10 mouse cellular contexts compared by ENCODE assay signal in the genomic region with DNA sequence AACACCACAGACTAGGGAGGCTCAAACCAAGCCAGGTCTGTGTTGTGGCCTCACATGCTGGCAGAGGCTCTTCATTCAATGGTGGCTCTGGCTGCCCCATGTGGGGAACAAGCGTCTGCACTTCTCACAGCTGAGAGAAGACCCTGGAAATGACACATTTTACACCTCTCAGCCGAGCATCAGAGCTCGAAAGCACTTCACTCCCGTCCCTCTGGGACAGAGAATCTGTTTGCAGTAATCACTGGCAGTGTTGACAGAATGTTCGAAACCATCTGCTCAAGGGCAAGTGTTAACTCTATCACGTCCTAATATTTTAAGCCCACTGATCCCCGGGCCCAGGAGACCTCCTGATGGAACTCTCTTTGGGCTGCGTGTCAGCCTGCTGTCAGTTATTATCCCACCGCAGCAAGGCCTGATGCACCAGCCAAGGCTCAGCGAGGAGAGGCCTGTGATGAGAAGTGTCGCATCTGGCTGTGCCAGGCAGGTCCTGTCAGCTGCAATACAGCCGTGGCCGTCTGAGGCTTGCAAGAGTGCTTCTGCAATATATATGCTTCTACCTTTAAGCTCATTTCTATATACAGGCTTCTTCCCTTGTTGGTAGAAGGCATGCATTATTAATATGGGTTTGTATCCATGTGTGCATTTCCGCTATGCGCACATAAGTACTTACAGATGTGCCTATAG.
DNase-seq lines count a peak whose midpoint lies in the region; ATAC-seq and TF ChIP-seq lines count a peak whose summit lies in the region.
"Had no signal": no experiment of that assay in that cellular context is flagged by ENCODE, and none has a peak within 500 bp of the region (broad histone marks: within the 10 kb centered on the region; RNA-seq: fewer than 3 reads in every experiment).

No protein-coding gene starts in this region.

- no peaks in the 10 kb centered on the region for H3K9me3 ChIP-seq in embryonic facial prominence, embryonic 11.5 days (replicated peaks; ENCODE audit: control insufficient read depth, low read length)
- no peaks in the 10 kb centered on the region for H3K9me3 ChIP-seq in forebrain, embryonic 14.5 days (replicated peaks; ENCODE audit: control insufficient read depth, low read length)
- H3K9me3 ChIP-seq in limb, embryonic 10.5 days (replicated peaks), result no peaks in the 10 kb centered on the region
- H3K9me3 ChIP-seq in midbrain, postnatal 0 days (ENCODE audit: low read length), result no peaks in the 10 kb centered on the region

- peak; percentile 3; the same call in 1 of the 2 replicates for TF ChIP-seq CTCF in midbrain, postnatal 0 days (IDR thresholded peaks at IDR 0.05)

- no peaks in the 10 kb centered on the region for H3K36me3 ChIP-seq in embryonic facial prominence, embryonic 11.5 days (replicated peaks; ENCODE audit: control insufficient read depth, insufficient read depth, low read depth, low read length)
- H3K36me3 ChIP-seq in forebrain, embryonic 14.5 days (ENCODE audit: control insufficient read depth, insufficient read depth, low read length), result no peaks in the 10 kb centered on the region
- H3K36me3 ChIP-seq in limb, embryonic 10.5 days, result no peaks in the 10 kb centered on the region
- H3K36me3 ChIP-seq in midbrain, postnatal 0 days (ENCODE audit: insufficient read depth, low read length), result no peaks in the 10 kb centered on the region

- peak; percentile 66 for ATAC-seq in embryonic facial prominence, embryonic 11.5 days (replicated peaks; ENCODE audit: insufficient number of reproducible peaks, low FRiP score, low TSS enrichment, low read depth)
- peak; percentile 75 for ATAC-seq in forebrain, embryonic 14.5 days
- ATAC-seq in midbrain, postnatal 0 days (ENCODE audit: low FRiP score), result peak; percentile 48; the same call in 1 of the 2 replicates

- DNase-seq in embryonic facial prominence, embryonic 11.5 days (ENCODE audit: low spot score), result peak; percentile 49
- DNase-seq in forebrain, embryonic 14.5 days (ENCODE audit: low spot score), result peak; percentile 78
- DNase-seq in limb, embryonic 10.5 days (ENCODE audit: low spot score), result peak; percentile 41
- peak; percentile 82 for DNase-seq in midbrain, postnatal 0 days (ENCODE audit: low spot score)
- no peak for DNase-seq in right cerebral cortex, postnatal 36 days (ENCODE audit: low spot score in 2 of 2)
- DNase-seq in right cerebral cortex, adult 2 months (ENCODE audit: low spot score in 2 of 2), result no peak
- DNase-seq in frontal cortex, postnatal 14 days (ENCODE audit: low spot score in 2 of 2), result no peak
- DNase-seq: adrenal gland, postnatal 14 days; cerebellum, adult 11-12 months; kidney, postnatal 25 days had no signal

- no peak overlapping the region; the same call in 1 of the 2 replicates for H3K4me2 ChIP-seq in embryonic facial prominence, embryonic 11.5 days (ENCODE audit: low read depth, low read length)
- H3K4me2 ChIP-seq in forebrain, embryonic 14.5 days (ENCODE audit: low read length), result no peak overlapping the region
- H3K4me2 ChIP-seq in midbrain, postnatal 0 days (ENCODE audit: low read depth, low read length, poor library complexity, severe bottlenecking), result no peak overlapping the region

- H3K27me3 ChIP-seq in embryonic facial prominence, embryonic 11.5 days (ENCODE audit: control insufficient read depth, insufficient read depth, low read length), result no peaks in the 10 kb centered on the region
- H3K27me3 ChIP-seq in forebrain, embryonic 14.5 days (replicated peaks; ENCODE audit: control insufficient read depth, insufficient read depth, low read length), result no peaks in the 10 kb centered on the region
- H3K27me3 ChIP-seq in limb, embryonic 10.5 days (ENCODE audit: low read depth, poor library complexity, severe bottlenecking), result peaks cover 95% of the 10 kb centered on the region
- no peaks in the 10 kb centered on the region for H3K27me3 ChIP-seq in midbrain, postnatal 0 days (ENCODE audit: insufficient read depth, low read length)

- no peak overlapping the region for H3K4me3 ChIP-seq in embryonic facial prominence, embryonic 11.5 days (ENCODE audit: low read depth, low read length)
- no peak overlapping the region for H3K4me3 ChIP-seq in forebrain, embryonic 14.5 days (ENCODE audit: low read depth, low read length)
- H3K4me3 ChIP-seq in limb, embryonic 10.5 days, result no peak overlapping the region
- no peak overlapping the region for H3K4me3 ChIP-seq in midbrain, postnatal 0 days (ENCODE audit: low read depth, low read length)

- 33% methylated on average over 15 of the region's 15 CpGs for WGBS in embryonic facial prominence, embryonic 11.5 days
- WGBS in forebrain, embryonic 14.5 days, result 45% methylated on average over 15 of the region's 15 CpGs
- WGBS in limb, embryonic 10.5 days, result 27% methylated on average over 15 of the region's 15 CpGs
- WGBS in midbrain, postnatal 0 days, result 22% methylated on average over 15 of the region's 15 CpGs

- peaks cover 3% of the 10 kb centered on the region for H3K4me1 ChIP-seq in embryonic facial prominence, embryonic 11.5 days (ENCODE audit: control insufficient read depth, insufficient read depth, low read length)
- peaks cover 24% of the 10 kb centered on the region for H3K4me1 ChIP-seq in forebrain, embryonic 14.5 days (ENCODE audit: control insufficient read depth, insufficient read depth, low read length)
- peaks cover 32% of the 10 kb centered on the region for H3K4me1 ChIP-seq in limb, embryonic 10.5 days
- H3K4me1 ChIP-seq in midbrain, postnatal 0 days (ENCODE audit: insufficient read depth, low read length), result peaks cover 4% of the 10 kb centered on the region; the same call in 1 of the 2 replicates

- H3K27ac ChIP-seq in embryonic facial prominence, embryonic 11.5 days (replicated peaks; ENCODE audit: low read depth, low read length), result no peak overlapping the region
- no peak overlapping the region for H3K27ac ChIP-seq in forebrain, embryonic 14.5 days (ENCODE audit: low read depth, low read length)
- H3K27ac ChIP-seq in limb, embryonic 10.5 days, result no peak overlapping the region
- no peak overlapping the region for H3K27ac ChIP-seq in midbrain, postnatal 0 days (ENCODE audit: low read depth, low read length)

- no peak overlapping the region for H3K9ac ChIP-seq in embryonic facial prominence, embryonic 11.5 days (replicated peaks; ENCODE audit: low read length)
- H3K9ac ChIP-seq in forebrain, embryonic 14.5 days (ENCODE audit: low read length), result no peak overlapping the region
- no peak overlapping the region for H3K9ac ChIP-seq in midbrain, postnatal 0 days (replicated peaks; ENCODE audit: low read length, poor library complexity, severe bottlenecking)

Comparison
In these comparisons a context has a peak if more than half of its experiments do, and no peak if none do; other contexts are left out.
1. DNase-seq: peak in embryonic facial prominence, embryonic 11.5 days (single experiment), forebrain, embryonic 14.5 days (single experiment), limb, embryonic 10.5 days (single experiment) and midbrain, postnatal 0 days (single experiment); none in right cerebral cortex, postnatal 36 days (0 of 2), right cerebral cortex, adult 2 months (0 of 2) and frontal cortex, postnatal 14 days (0 of 2).
2. Peak in every context shown above with its lines, with median percentiles within 50 percentile points of each other: ATAC-seq.